Mouse (Mus musculus) intestine, postnatal 0 days (tissue): Measurements from ENCODE around the gene Tmem202. TPM values are rescaled to one million over a fixed set of nuclear protein-coding genes. Genes with fewer than 3 reads are reported as not detected.

ENCODE experiments used
- ATAC-seq: fragments of 200-750 bp; cut with Nextera tagmentation; 2 replicates; pipeline ENCODE4 v1.8.0; 2017; ENCODE audit warnings: mild to moderate bottlenecking, moderate TSS enrichment, moderate library complexity
- H3K27ac ChIP-seq: fragments of 300-500 bp; sonication (generic); 2 replicates; pipeline ENCODE4 v1.5.1; 2014; ENCODE audit warnings: mild to moderate bottlenecking, low read depth, low read length, moderate library complexity
- H3K27me3 ChIP-seq: fragments of 300-500 bp; sonication (generic); replicated peaks from 2 replicates; pipeline ENCODE4 v1.6.1; 2014; ENCODE audit warnings: low read length, mixed read lengths; ENCODE audit not compliant: control insufficient read depth, insufficient read depth
- H3K36me3 ChIP-seq: fragments of 300-500 bp; sonication (generic); 2 replicates; pipeline ENCODE4 v1.6.1; 2014; ENCODE audit warnings: mild to moderate bottlenecking, moderate library complexity; ENCODE audit not compliant: control insufficient read depth, insufficient read depth
- H3K4me1 ChIP-seq: fragments of 300-500 bp; sonication (generic); replicated peaks from 2 replicates; pipeline ENCODE4 v1.6.1; 2014; ENCODE audit warnings: antibody characterized with exemption, low read length, mixed read lengths; ENCODE audit not compliant: control insufficient read depth, insufficient read depth
- H3K4me2 ChIP-seq: fragments of 300-500 bp; sonication (generic); replicated peaks from 2 replicates; pipeline ENCODE4 v1.6.1; 2014; ENCODE audit warnings: low read depth, mild to moderate bottlenecking, moderate library complexity
- H3K4me3 ChIP-seq: fragments of 300-500 bp; sonication (generic); 2 replicates; pipeline ENCODE4 v1.5.1; 2014; ENCODE audit warnings: low read depth, low read length
- H3K9ac ChIP-seq: fragments of 300-500 bp; sonication (generic); 2 replicates; pipeline ENCODE4 v1.6.1; 2014; ENCODE audit warnings: mild to moderate bottlenecking, low read depth, low read length
- H3K9me3 ChIP-seq: fragments of 300-500 bp; sonication (generic); 2 replicates; pipeline ENCODE4 v1.6.1; 2016; ENCODE audit warnings: mixed run types; ENCODE audit not compliant: control insufficient read depth
- CTCF ChIP-seq: sonication (generic); IDR thresholded peaks from 2 replicates; pipeline ENCODE4 v1.5.1; 2016; ENCODE audit warnings: low read depth, mild to moderate bottlenecking, control low read depth, antibody characterized with exemption, moderate library complexity
- WGBS: fragments of 180-500 bp; shearing (Covaris S2); extraction: QIAGEN DNeasy Blood & Tissue Kit; methylation state at CpG from one replicate; pipeline ENCODE4 v1.1.7; 2014; 5-methylcytosine and 5-hydroxymethylcytosine counted together
- polyA plus RNA-seq: library from polyadenylated mRNA; unstranded; fragments of >200 nt; fragmentation: Nextera tagmentation; extraction: Ambion mirVana; gene quantifications from 2 replicates; pipeline ENCODE4 v1.2.1, GENCODE M21; 2015

The Tmem202 gene
- polyA plus RNA-seq, 1 experiment from 2014 or later, result 3.0 TPM

GRCm38 (mm10) chr9:59469446-59469845, 70.2 kb downstream of the Tmem202 start:
- Histone ChIP-seq H3K4me2 (no peak overlapping the region), H3K4me3 (no peak overlapping the region), H3K27ac (no peak overlapping the region), H3K4me1 (no peaks in the 10 kb centered on the region; the same call in 1 of the 2 replicates), H3K9me3 (no peaks in the 10 kb centered on the region), H3K27me3 (no peaks in the 10 kb centered on the region), H3K36me3 (0 out of 2 replicates have a peak, but pooled peaks cover 6% of the 10 kb centered on the region), H3K9ac (no peak overlapping the region)
- no peak for ATAC-seq
- WGBS, result 49% methylated on average over 1 of the region's 1 CpGs
- no peak for TF ChIP-seq CTCF

Other genes with a start within 250 kb of the Tmem202 start
- 8.0 and 8.4 TPM in 2 replicates for gene Adpgk, start 248.3 kb downstream of the Tmem202 start, polyA plus RNA-seq
- gene Bbs4, start 186.3 kb downstream of the Tmem202 start, polyA plus RNA-seq, result 4.5 and 5.4 TPM in 2 replicates
- 7.2 and 7.3 TPM in 2 replicates for gene Arih1, start 53.2 kb downstream of the Tmem202 start, polyA plus RNA-seq
- gene Hexa, start 307 bp downstream of the Tmem202 start, polyA plus RNA-seq, result 440 and 476 TPM in 2 replicates
- 2.2 and 2.3 TPM in 2 replicates for gene Celf6, start 38.1 kb upstream of the Tmem202 start, polyA plus RNA-seq
- 12.0 and 14.3 TPM in 2 replicates for gene Parp6, start 77.4 kb upstream of the Tmem202 start, polyA plus RNA-seq
- gene Pkm, start 116.5 kb upstream of the Tmem202 start, polyA plus RNA-seq, result 271 and 302 TPM in 2 replicates
- 0.37 and 0.39 TPM in 2 replicates for gene Gramd2, start 140.3 kb upstream of the Tmem202 start, polyA plus RNA-seq
- 3.8 and 4.1 TPM in 2 replicates for gene Senp8, start 210.9 kb upstream of the Tmem202 start, polyA plus RNA-seq
- 12.2 and 14.4 TPM in 2 replicates for gene Myo9a, start 211.0 kb upstream of the Tmem202 start, polyA plus RNA-seq